Mouse (Mus musculus) limb, embryonic 14.5 days (tissue): ENCODE data around the gene Kctd12. TPM values are rescaled to one million over a fixed set of nuclear protein-coding genes. Genes with fewer than 3 reads are reported as not detected.
A peak's percentile ranks its signal among the peaks of the same experiment; 100 is the strongest.

Source experiments
- ATAC-seq: fragments of 200-750 bp; cut with Nextera tagmentation; 2 replicates; pipeline ENCODE4 v1.8.0; 2017; ENCODE audit warnings: low read depth, moderate number of reproducible peaks, moderate TSS enrichment; ENCODE audit not compliant: low FRiP score
- DNase-seq: peaks from one replicate; pipeline ENCODE4 v3.0.0-alpha.2; 2015; ENCODE audit warnings: low spot score
- H3K27ac ChIP-seq: fragments of 300-500 bp; sonication (generic); replicated peaks from 2 replicates; pipeline ENCODE4 v1.5.1; 2014; ENCODE audit warnings: low read depth, mild to moderate bottlenecking, low read length, moderate library complexity, mixed read lengths
- H3K27me3 ChIP-seq: fragments of 300-500 bp; sonication (generic); 2 replicates; pipeline ENCODE4 v1.6.1; 2014; ENCODE audit warnings: low read length, mixed read lengths; ENCODE audit not compliant: control insufficient read depth, insufficient read depth
- H3K36me3 ChIP-seq: fragments of 300-500 bp; sonication (generic); 2 replicates; pipeline ENCODE4 v1.6.1; 2014; ENCODE audit warnings: mild to moderate bottlenecking, low read length, moderate library complexity, mixed read lengths; ENCODE audit not compliant: control insufficient read depth, insufficient read depth
- H3K4me1 ChIP-seq: fragments of 300-500 bp; sonication (generic); 2 replicates; pipeline ENCODE4 v1.6.1; 2014; ENCODE audit warnings: antibody characterized with exemption, low read length, mixed read lengths; ENCODE audit not compliant: control insufficient read depth, insufficient read depth
- H3K4me2 ChIP-seq: fragments of 300-500 bp; sonication (generic); replicated peaks from 2 replicates; pipeline ENCODE4 v1.6.1; 2014; ENCODE audit warnings: low read depth, mild to moderate bottlenecking, low read length, moderate library complexity; ENCODE audit not compliant: severe bottlenecking
- H3K4me3 ChIP-seq: fragments of 300-500 bp; sonication (generic); replicated peaks from 2 replicates; pipeline ENCODE4 v1.5.1; 2014; ENCODE audit warnings: low read length
- H3K9ac ChIP-seq: fragments of 300-500 bp; sonication (generic); 2 replicates; pipeline ENCODE4 v1.6.1; 2014; ENCODE audit warnings: mild to moderate bottlenecking, low read depth, low read length, moderate library complexity; ENCODE audit not compliant: severe bottlenecking
- H3K9me3 ChIP-seq: fragments of 300-500 bp; sonication (generic); 2 replicates; pipeline ENCODE4 v1.6.1; 2016; ENCODE audit warnings: low read length; ENCODE audit not compliant: control insufficient read depth
- POLR2A ChIP-seq: fragments of 200-500 bp; IDR thresholded peaks from 2 replicates; pipeline ENCODE4 v1.8.0; 2012; ENCODE audit warnings: inconsistent platforms, mild to moderate bottlenecking, moderate library complexity, borderline replicate concordance; ENCODE audit not compliant: insufficient read depth, insufficient read length; ENCODE audit errors: extremely low read depth
- WGBS: fragments of 180-500 bp; shearing (Covaris S2); extraction: QIAGEN DNeasy Blood & Tissue Kit; methylation state at CpG from one replicate; pipeline ENCODE4 v1.1.7; 2014; 5-methylcytosine and 5-hydroxymethylcytosine counted together
- polyA plus RNA-seq, 2 experiments: library from polyadenylated mRNA; depleted of rRNA in 1 of 2; stranded (reverse) in 1 of 2; unstranded in 1 of 2; fragments of >200 nt; fragmentation: Nextera tagmentation in 1 of 2; extraction: Ambion mirVana in 1 of 2; gene quantifications; 2 replicates each; pipeline versions ENCODE4 v1.2.1 to v1.2.3; 2012 to 2014

Kctd12 gene
- polyA plus RNA-seq, 2 experiments: 81.4 to 114 TPM

- Histone ChIP-seq H3K9me3 (no peaks in the 10 kb centered on the region), H3K27ac (peak overlapping the region; percentile 93), H3K36me3 (no peaks in the 10 kb centered on the region), H3K4me1 (no peaks in the 10 kb centered on the region; the same call in 1 of the 2 replicates), H3K4me2 (peak overlapping the region; percentile 78), H3K27me3 (no peaks in the 10 kb centered on the region), H3K4me3 (peak overlapping the region; percentile 80), H3K9ac (peak overlapping the region; percentile 89)
- TF ChIP-seq POLR2A: no peak
- whole genome bisulfite sequencing: 8% methylated on average over 14 of the region's 14 CpGs
- ATAC-seq (no peak), DNase-seq (no peak)
Observed at GRCm38 (mm10) chr14:102980986-102981385, 1.5 kb downstream of the Kctd12 start.

GRCm38 (mm10) chr14:102980481-102980880 is 2.0 kb downstream of the Kctd12 start:
- no peaks in the 10 kb centered on the region for H3K36me3 ChIP-seq
- no peaks in the 10 kb centered on the region for H3K27me3 ChIP-seq
- no peaks in the 10 kb centered on the region for H3K9me3 ChIP-seq
- no peak for TF ChIP-seq POLR2A
- no peak for ATAC-seq
- peak; percentile 60 for DNase-seq
- WGBS: 14% methylated on average over 7 of the region's 7 CpGs
- H3K4me1 ChIP-seq: no peaks in the 10 kb centered on the region; the same call in 1 of the 2 replicates
- peak overlapping the region; percentile 78 for H3K4me2 ChIP-seq
- H3K9ac ChIP-seq: peak overlapping the region; percentile 89
- H3K4me3 ChIP-seq: peak overlapping the region; percentile 80
- 0 out of 2 replicates have a peak overlapping the region, but pooled peaks have one; percentile 26 for H3K27ac ChIP-seq

- ATAC-seq: no peak
- 37% methylated on average over 10 of the region's 10 CpGs for WGBS
- Histone ChIP-seq H3K36me3 (no peaks in the 10 kb centered on the region), H3K4me2 (peak overlapping the region; percentile 78), H3K27me3 (no peaks in the 10 kb centered on the region), H3K9ac (peak overlapping the region; percentile 38; the same call in 1 of the 2 replicates), H3K9me3 (no peaks in the 10 kb centered on the region), H3K27ac (no peak overlapping the region), H3K4me1 (no peaks in the 10 kb centered on the region; the same call in 1 of the 2 replicates), H3K4me3 (peak overlapping the region; percentile 80)
- no peak for TF ChIP-seq POLR2A
- DNase-seq: no peak
Observed at GRCm38 (mm10) chr14:102979831-102980230, 2.6 kb downstream of the Kctd12 start.

DNA sequence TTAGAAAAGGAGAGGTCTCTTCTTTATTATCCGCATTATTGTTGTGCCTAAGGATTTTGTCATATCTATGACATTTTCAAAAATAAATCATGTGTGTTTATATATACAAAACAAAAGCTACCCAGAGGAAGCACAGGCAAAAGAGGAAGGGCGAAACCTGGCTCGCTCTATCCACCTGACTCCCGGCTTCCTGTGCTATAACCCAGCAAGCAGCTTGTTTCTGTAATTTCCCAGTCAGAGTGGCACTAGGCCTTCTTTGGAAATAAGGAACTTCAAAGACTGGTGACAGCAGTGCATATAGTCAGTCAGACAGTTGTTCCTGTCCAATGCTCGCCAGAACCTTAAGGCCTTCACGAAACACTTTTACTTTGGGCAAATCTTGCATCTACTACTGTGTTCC is 6.6 kb downstream of the Kctd12 start:
- no peak for ATAC-seq
- 81% methylated on average over 6 of the region's 6 CpGs for WGBS
- DNase-seq: no peak
- Histone ChIP-seq H3K4me1 (no peaks in the 10 kb centered on the region), H3K4me2 (no peak overlapping the region), H3K27ac (no peak overlapping the region), H3K36me3 (no peaks in the 10 kb centered on the region), H3K9me3 (no peaks in the 10 kb centered on the region), H3K27me3 (no peaks in the 10 kb centered on the region), H3K4me3 (no peak overlapping the region), H3K9ac (no peak overlapping the region)
- no peak for TF ChIP-seq POLR2A

DNA sequence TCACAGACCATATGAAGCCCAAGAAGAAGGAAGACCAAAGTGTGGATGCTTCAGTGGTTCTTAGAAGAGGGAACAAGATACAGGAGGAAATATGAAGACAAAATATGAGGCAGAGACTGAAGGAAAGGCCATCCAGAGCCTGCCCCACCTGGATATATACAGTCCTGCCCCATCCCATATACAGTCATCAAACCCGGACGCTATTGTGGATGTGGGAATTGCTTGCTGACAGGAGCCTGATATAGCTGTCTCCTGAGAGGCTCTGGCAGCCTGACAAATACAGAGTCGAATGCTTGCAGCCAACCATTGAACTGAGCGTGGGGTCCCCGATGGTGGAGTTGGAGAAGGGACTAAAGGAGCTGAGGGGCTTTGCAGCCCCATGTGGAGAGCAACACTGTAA is 13.6 kb downstream of the Kctd12 start:
- Histone ChIP-seq H3K27me3 (no peaks in the 10 kb centered on the region), H3K4me2 (no peak overlapping the region), H3K36me3 (no peaks in the 10 kb centered on the region), H3K4me1 (no peaks in the 10 kb centered on the region), H3K9me3 (no peaks in the 10 kb centered on the region), H3K9ac (no peak overlapping the region), H3K4me3 (no peak overlapping the region), H3K27ac (no peak overlapping the region)
- TF ChIP-seq POLR2A: no peak
- DNase-seq: no peak
- ATAC-seq: no peak
- WGBS: 81% methylated on average over 5 of the region's 5 CpGs

DNA sequence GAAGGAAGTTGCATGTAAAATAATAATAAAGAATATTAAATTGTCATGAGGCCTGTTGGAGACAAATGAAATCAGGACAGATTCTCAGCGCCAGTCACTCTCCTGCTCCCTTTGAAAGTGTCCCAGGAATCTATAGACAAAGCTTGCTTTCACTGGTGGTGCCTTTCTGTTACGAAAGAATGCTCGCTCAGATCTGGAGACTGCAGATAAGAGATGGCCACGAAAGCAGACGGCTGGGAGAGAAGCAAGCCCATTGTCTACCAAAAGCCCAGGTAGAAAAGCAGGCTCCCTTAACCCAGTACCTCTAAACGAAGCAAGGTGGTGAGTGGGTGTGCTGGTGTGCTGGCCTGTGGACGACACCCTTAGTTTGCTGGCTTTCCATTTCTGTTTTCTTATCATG is 16.2 kb downstream of the Kctd12 start:
- Histone ChIP-seq H3K4me2 (no peak overlapping the region), H3K9me3 (no peaks in the 10 kb centered on the region)
- WGBS: 83% methylated on average over 7 of the region's 7 CpGs

More for the DNA sequence above, 16.2 kb downstream of the Kctd12 start:
- Histone ChIP-seq H3K4me1 (no peaks in the 10 kb centered on the region), H3K4me3 (no peak overlapping the region), H3K27ac (no peak overlapping the region), H3K36me3 (no peaks in the 10 kb centered on the region), H3K9ac (no peak overlapping the region), H3K27me3 (no peaks in the 10 kb centered on the region)
- DNase-seq (no peak), ATAC-seq (no peak)
- no peak for TF ChIP-seq POLR2A
